22 mouse cellular contexts compared by ENCODE assay signal in the genomic region with DNA sequence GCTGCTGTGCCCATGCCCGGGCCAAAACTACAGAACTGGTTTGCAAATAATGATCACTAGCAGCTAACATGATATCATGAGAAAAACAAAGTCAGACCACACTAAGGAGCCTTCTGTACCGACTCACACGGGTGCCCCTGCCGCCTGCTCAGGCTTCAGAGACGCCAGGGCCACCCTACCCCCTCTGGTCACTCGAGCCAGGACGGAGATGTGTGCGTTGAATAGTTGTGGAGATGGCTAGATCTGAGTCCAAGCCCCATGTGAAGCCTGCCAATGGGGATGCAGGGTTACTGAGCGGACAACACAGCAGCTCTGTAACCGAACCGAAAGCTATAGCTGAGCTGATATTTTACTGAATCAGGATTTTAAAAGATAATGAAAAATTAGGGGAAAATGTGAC.
A peak's percentile ranks its signal among the peaks of the same experiment; 100 is the strongest.
DNase-seq lines count a peak whose midpoint lies in the region; ATAC-seq and TF ChIP-seq lines count a peak whose summit lies in the region.
"Had no signal": no experiment of that assay in that cellular context is flagged by ENCODE, and none has a peak within 500 bp of the region (broad histone marks: within the 10 kb centered on the region; RNA-seq: fewer than 3 reads in every experiment).

No protein-coding gene starts in this region.

- DNase-seq in heart, adult 9 months (ENCODE audit: low spot score in 2 of 2) = no peak
- DNase-seq in layer of hippocampus, adult 2 months (ENCODE audit: low spot score in 2 of 2) = no peak
- no peak for DNase-seq in layer of hippocampus, postnatal 25 days (ENCODE audit: extremely low spot score in 1 of 2, low spot score in 1 of 2)
- no peak for DNase-seq in testis, postnatal 10 days (ENCODE audit: low spot score)
- no peak for DNase-seq in cerebellum, postnatal 25 days
- DNase-seq: adrenal gland, postnatal 14 days; cerebellum, postnatal 36 days; gastrocnemius, postnatal 36 days; kidney, adult 18-20 months; kidney, postnatal 14 days; lung, adult 18-20 months had no signal

- WGBS in heart, embryonic 13.5 days = 79% methylated on average over 11 of the region's 11 CpGs
- 71% methylated on average over 11 of the region's 11 CpGs for WGBS in olfactory bulb, adult 2 months

- H3K4me2 ChIP-seq in heart, embryonic 13.5 days = no peak overlapping the region
- H3K4me2 ChIP-seq: forebrain, embryonic 12.5 days; heart, embryonic 15.5 days; neural tube, embryonic 12.5 days; stomach, embryonic 15.5 days had no signal

- H3K27ac ChIP-seq in heart, embryonic 13.5 days (replicated peaks) = peak overlapping the region; percentile 3; the same call in 1 of the 2 replicates
- H3K27ac ChIP-seq in layer of hippocampus, adult 2 months = peak overlapping the region; percentile 55
- H3K27ac ChIP-seq in testis, adult 2 months (ENCODE audit: control insufficient read depth, insufficient read depth, low read depth, low read length) = peak overlapping the region; percentile 40
- H3K27ac ChIP-seq in olfactory bulb, adult 2 months (ENCODE audit: insufficient read depth, low read depth, low read length) = peak overlapping the region; percentile 53; the same call in 1 of the 2 replicates
- H3K27ac ChIP-seq: forebrain, embryonic 12.5 days; left cerebral cortex, adult 2 months; limb, embryonic 10.5 days; neural tube, embryonic 12.5 days; stomach, embryonic 15.5 days had no signal

- H3K9me3 ChIP-seq in heart, embryonic 13.5 days = no peaks in the 10 kb centered on the region
- H3K9me3 ChIP-seq: heart, embryonic 15.5 days; limb, embryonic 10.5 days; midbrain, embryonic 10.5 days; neural tube, embryonic 12.5 days; stomach, embryonic 15.5 days had no signal

- TF ChIP-seq POLR2A in testis, adult 2 months (IDR thresholded peaks at IDR 0.05; ENCODE audit: control insufficient read depth, low read depth, low read length) = no peak
- TF ChIP-seq POLR2A in olfactory bulb, adult 2 months (IDR thresholded peaks at IDR 0.05; ENCODE audit: insufficient read depth, low read depth, low read length) = no peak

- peaks cover 77% of the 10 kb centered on the region for H3K4me1 ChIP-seq in heart, embryonic 13.5 days
- no peaks in the 10 kb centered on the region; the same call in 1 of the 2 replicates for H3K4me1 ChIP-seq in testis, adult 2 months (ENCODE audit: control insufficient read depth, insufficient read depth, low read length)
- H3K4me1 ChIP-seq in olfactory bulb, adult 2 months (ENCODE audit: control insufficient read depth, insufficient read depth, low read length) = peaks cover 32% of the 10 kb centered on the region
- H3K4me1 ChIP-seq: forebrain, embryonic 12.5 days; neural tube, embryonic 12.5 days had no signal

- no peak overlapping the region for H3K9ac ChIP-seq in heart, embryonic 13.5 days
- H3K9ac ChIP-seq: forebrain, embryonic 12.5 days; heart, embryonic 15.5 days; neural tube, embryonic 12.5 days; stomach, embryonic 15.5 days had no signal

- ATAC-seq in heart, embryonic 13.5 days (ENCODE audit: extremely low read depth, insufficient number of reproducible peaks, low FRiP score, low TSS enrichment) = no peak
- ATAC-seq: activated CD4-positive, CD25-positive, alpha-beta regulatory T cell, adult 4 months had no signal

- H3K36me3 ChIP-seq in heart, embryonic 13.5 days = peaks cover 42% of the 10 kb centered on the region
- H3K36me3 ChIP-seq in testis, adult 2 months (ENCODE audit: control insufficient read depth, insufficient read depth, low read length) = no peaks in the 10 kb centered on the region
- H3K36me3 ChIP-seq: forebrain, embryonic 12.5 days; heart, embryonic 15.5 days; neural tube, embryonic 12.5 days had no signal

- H3K4me3 ChIP-seq in heart, embryonic 13.5 days = no peak overlapping the region
- H3K4me3 ChIP-seq in layer of hippocampus, adult 2 months = no peak overlapping the region
- H3K4me3 ChIP-seq in testis, adult 2 months (ENCODE audit: control insufficient read depth, low read depth, low read length) = no peak overlapping the region
- H3K4me3 ChIP-seq in olfactory bulb, adult 2 months (ENCODE audit: insufficient read depth, low read depth, low read length) = no peak overlapping the region
- H3K4me3 ChIP-seq: forebrain, embryonic 12.5 days; heart, embryonic 15.5 days; left cerebral cortex, adult 2 months; limb, embryonic 10.5 days; midbrain, embryonic 10.5 days; neural tube, embryonic 12.5 days; stomach, embryonic 15.5 days had no signal

- H3K27me3 ChIP-seq in heart, embryonic 13.5 days (replicated peaks) = no peaks in the 10 kb centered on the region
- no peaks in the 10 kb centered on the region for H3K27me3 ChIP-seq in testis, adult 2 months (ENCODE audit: control insufficient read depth, insufficient read depth, low read length)
- H3K27me3 ChIP-seq: forebrain, embryonic 12.5 days; heart, embryonic 15.5 days; neural tube, embryonic 12.5 days; stomach, embryonic 15.5 days had no signal

- TF ChIP-seq CTCF in layer of hippocampus, adult 2 months (conservative IDR thresholded peaks at IDR 0.05) = no peak
- no peak for TF ChIP-seq CTCF in testis, adult 2 months (IDR thresholded peaks at IDR 0.05; ENCODE audit: control insufficient read depth, insufficient read depth, insufficient replicate concordance, low read depth, low read length)
- TF ChIP-seq CTCF in olfactory bulb, adult 2 months (IDR thresholded peaks at IDR 0.05; ENCODE audit: insufficient read depth, low read depth, low read length) = no peak

Comparison
In these comparisons a context has a peak if more than half of its experiments do, and no peak if none do; other contexts are left out.
1. H3K27ac ChIP-seq: peak in every context shown above with its lines; median percentile 55 in layer of hippocampus, adult 2 months; 53 in olfactory bulb, adult 2 months; 40 in testis, adult 2 months; 3 in heart, embryonic 13.5 days.